Mouse (Mus musculus): ENCODE results near the gene 6330409D20Rik. TPM values are rescaled to one million over a fixed set of nuclear protein-coding genes. Genes with fewer than 3 reads are reported as not detected.
A peak's percentile ranks its signal among the peaks of the same experiment; 100 is the strongest.

6330409D20Rik gene
- polyA plus RNA-seq, 1 experiment from 2014 or later, result 0.43 TPM

GRCm38 (mm10) chr2:32732695-32733094 is 8.1 kb downstream of the 6330409D20Rik start:
- H3K9me3 ChIP-seq (ENCODE audit: control insufficient read depth, low read length), result no peaks in the 10 kb centered on the region
- H3K9ac ChIP-seq (ENCODE audit: low read length), result no peak overlapping the region
- WGBS, result 72% methylated on average over 6 of the region's 6 CpGs
- H3K27me3 ChIP-seq (ENCODE audit: control insufficient read depth, insufficient read depth, low read depth, low read length), result no peaks in the 10 kb centered on the region
- ATAC-seq (ENCODE audit: low read depth), result no peak
- H3K4me2 ChIP-seq (ENCODE audit: low read depth, low read length), result no peak overlapping the region
- H3K4me1 ChIP-seq (replicated peaks; ENCODE audit: control insufficient read depth, insufficient read depth, low read length), result peaks cover 13% of the 10 kb centered on the region
- no peak overlapping the region for H3K4me3 ChIP-seq (ENCODE audit: low read length)
- no peaks in the 10 kb centered on the region for H3K36me3 ChIP-seq (ENCODE audit: control insufficient read depth, insufficient read depth, low read length)
- H3K27ac ChIP-seq (ENCODE audit: low read length), result no peak overlapping the region

- no peaks in the 10 kb centered on the region for H3K36me3 ChIP-seq (ENCODE audit: control insufficient read depth, insufficient read depth, low read length)
- H3K9me3 ChIP-seq (ENCODE audit: control insufficient read depth, low read length), result no peaks in the 10 kb centered on the region
- no peak overlapping the region; the same call in 1 of the 2 replicates for H3K4me2 ChIP-seq (ENCODE audit: low read depth, low read length)
- 50% methylated on average over 4 of the region's 4 CpGs for WGBS
- H3K9ac ChIP-seq (ENCODE audit: low read length), result no peak overlapping the region
- peak overlapping the region; percentile 56 for H3K27ac ChIP-seq (ENCODE audit: low read length)
- ATAC-seq (ENCODE audit: low read depth), result no peak
- H3K4me3 ChIP-seq (ENCODE audit: low read length), result no peak overlapping the region
- H3K4me1 ChIP-seq (replicated peaks; ENCODE audit: control insufficient read depth, insufficient read depth, low read length), result peaks cover 13% of the 10 kb centered on the region
- no peaks in the 10 kb centered on the region for H3K27me3 ChIP-seq (ENCODE audit: control insufficient read depth, insufficient read depth, low read depth, low read length)
Observed at GRCm38 (mm10) chr2:32731911-32732310, 8.9 kb downstream of the 6330409D20Rik start.

- WGBS, result 8% methylated on average over 11 of the region's 11 CpGs
Observed at GRCm38 (mm10) chr2:32730854-32731253, 10.0 kb downstream of the 6330409D20Rik start.

GRCm38 (mm10) chr2:32729547-32729946 is 11.3 kb downstream of the 6330409D20Rik start:
- peak overlapping the region; percentile 88 for H3K27ac ChIP-seq (ENCODE audit: low read length)
- no peaks in the 10 kb centered on the region for H3K27me3 ChIP-seq (ENCODE audit: control insufficient read depth, insufficient read depth, low read depth, low read length)
- H3K9me3 ChIP-seq (ENCODE audit: control insufficient read depth, low read length), result no peaks in the 10 kb centered on the region
- peak overlapping the region; percentile 37; the same call in 1 of the 2 replicates for H3K9ac ChIP-seq (ENCODE audit: low read length)
- no peaks in the 10 kb centered on the region for H3K36me3 ChIP-seq (ENCODE audit: control insufficient read depth, insufficient read depth, low read length)
- H3K4me3 ChIP-seq (ENCODE audit: low read length), result peak overlapping the region; percentile 50
- H3K4me2 ChIP-seq (ENCODE audit: low read depth, low read length), result peak overlapping the region; percentile 57
- 71% methylated on average over 4 of the region's 4 CpGs for WGBS
- no peak for ATAC-seq (ENCODE audit: low read depth)
- peaks cover 16% of the 10 kb centered on the region for H3K4me1 ChIP-seq (replicated peaks; ENCODE audit: control insufficient read depth, insufficient read depth, low read length)

More at GRCm38 (mm10) chr2:32730854-32731253, 10.0 kb downstream of the 6330409D20Rik start:
- H3K9me3 ChIP-seq (ENCODE audit: control insufficient read depth, low read length), result no peaks in the 10 kb centered on the region
- H3K4me3 ChIP-seq (ENCODE audit: low read length), result peak overlapping the region; percentile 6
- no peaks in the 10 kb centered on the region for H3K36me3 ChIP-seq (ENCODE audit: control insufficient read depth, insufficient read depth, low read length)
- H3K4me2 ChIP-seq (ENCODE audit: low read depth, low read length), result peak overlapping the region; percentile 57
- peak; percentile 27; the same call in 1 of the 2 replicates for ATAC-seq (ENCODE audit: low read depth)
- H3K27me3 ChIP-seq (ENCODE audit: control insufficient read depth, insufficient read depth, low read depth, low read length), result no peaks in the 10 kb centered on the region
- H3K4me1 ChIP-seq (replicated peaks; ENCODE audit: control insufficient read depth, insufficient read depth, low read length), result peaks cover 13% of the 10 kb centered on the region
- H3K27ac ChIP-seq (ENCODE audit: low read length), result peak overlapping the region; percentile 88
- peak overlapping the region; percentile 36 for H3K9ac ChIP-seq (ENCODE audit: low read length)

- H3K9ac ChIP-seq (ENCODE audit: low read length), result peak overlapping the region; percentile 63
Observed at GRCm38 (mm10) chr2:32728463-32728862, 12.4 kb downstream of the 6330409D20Rik start.

GRCm38 (mm10) chr2:32727435-32727834 is 13.4 kb downstream of the 6330409D20Rik start:
- Histone ChIP-seq H3K4me3 (ENCODE audit: low read length) (peak overlapping the region; percentile 50), H3K9me3 (ENCODE audit: control insufficient read depth, low read length) (no peaks in the 10 kb centered on the region), H3K9ac (ENCODE audit: low read length) (peak overlapping the region; percentile 63), H3K27ac (ENCODE audit: low read length) (no peak overlapping the region; the same call in 1 of the 2 replicates), H3K36me3 (ENCODE audit: control insufficient read depth, insufficient read depth, low read length) (no peaks in the 10 kb centered on the region), H3K27me3 (ENCODE audit: control insufficient read depth, insufficient read depth, low read depth, low read length) (no peaks in the 10 kb centered on the region), H3K4me1 (replicated peaks; ENCODE audit: control insufficient read depth, insufficient read depth, low read length) (peaks cover 16% of the 10 kb centered on the region), H3K4me2 (ENCODE audit: low read depth, low read length) (peak overlapping the region; percentile 57)
- WGBS, result 1% methylated on average over 16 of the region's 16 CpGs
- ATAC-seq (ENCODE audit: low read depth), result peak; percentile 98

More at GRCm38 (mm10) chr2:32728463-32728862, 12.4 kb downstream of the 6330409D20Rik start:
- peak overlapping the region; percentile 57 for H3K4me2 ChIP-seq (ENCODE audit: low read depth, low read length)
- H3K27ac ChIP-seq (ENCODE audit: low read length), result peak overlapping the region; percentile 71
- no peaks in the 10 kb centered on the region for H3K27me3 ChIP-seq (ENCODE audit: control insufficient read depth, insufficient read depth, low read depth, low read length)
- H3K4me3 ChIP-seq (ENCODE audit: low read length), result peak overlapping the region; percentile 50
- ATAC-seq (ENCODE audit: low read depth), result 0 out of 2 replicates have a peak, but pooled peaks have one; percentile 8
- no peaks in the 10 kb centered on the region for H3K36me3 ChIP-seq (ENCODE audit: control insufficient read depth, insufficient read depth, low read length)
- no peaks in the 10 kb centered on the region for H3K9me3 ChIP-seq (ENCODE audit: control insufficient read depth, low read length)
- H3K4me1 ChIP-seq (replicated peaks; ENCODE audit: control insufficient read depth, insufficient read depth, low read length), result peaks cover 16% of the 10 kb centered on the region
- WGBS, result 38% methylated on average over 7 of the region's 7 CpGs

GRCm38 (mm10) chr2:32724832-32725790 is 15.7 kb downstream of the 6330409D20Rik start:
- WGBS, result 57% methylated on average over 16 of the region's 16 CpGs
- Histone ChIP-seq H3K9ac (ENCODE audit: low read length) (no peak overlapping the region), H3K36me3 (ENCODE audit: control insufficient read depth, insufficient read depth, low read length) (no peaks in the 10 kb centered on the region), H3K4me1 (replicated peaks; ENCODE audit: control insufficient read depth, insufficient read depth, low read length) (peaks cover 16% of the 10 kb centered on the region), H3K4me3 (ENCODE audit: low read length) (no peak overlapping the region), H3K27me3 (ENCODE audit: control insufficient read depth, insufficient read depth, low read depth, low read length) (no peaks in the 10 kb centered on the region), H3K27ac (ENCODE audit: low read length) (peak overlapping the region; percentile 54), H3K9me3 (ENCODE audit: control insufficient read depth, low read length) (no peaks in the 10 kb centered on the region), H3K4me2 (ENCODE audit: low read depth, low read length) (no peak overlapping the region)
- no peak for ATAC-seq (ENCODE audit: low read depth)

GRCm38 (mm10) chr2:32724149-32724548 is 16.7 kb downstream of the 6330409D20Rik start:
- no peak for ATAC-seq (ENCODE audit: low read depth)
- Histone ChIP-seq H3K4me2 (ENCODE audit: low read depth, low read length) (no peak overlapping the region), H3K4me1 (replicated peaks; ENCODE audit: control insufficient read depth, insufficient read depth, low read length) (peaks cover 15% of the 10 kb centered on the region), H3K4me3 (ENCODE audit: low read length) (no peak overlapping the region), H3K36me3 (ENCODE audit: control insufficient read depth, insufficient read depth, low read length) (no peaks in the 10 kb centered on the region), H3K27me3 (ENCODE audit: control insufficient read depth, insufficient read depth, low read depth, low read length) (no peaks in the 10 kb centered on the region), H3K27ac (ENCODE audit: low read length) (no peak overlapping the region), H3K9ac (ENCODE audit: low read length) (no peak overlapping the region), H3K9me3 (ENCODE audit: control insufficient read depth, low read length) (no peaks in the 10 kb centered on the region)
- WGBS, result 79% methylated on average over 4 of the region's 4 CpGs

- ATAC-seq (ENCODE audit: low read depth), result no peak
- H3K9me3 ChIP-seq (ENCODE audit: control insufficient read depth, low read length), result no peaks in the 10 kb centered on the region
- H3K27ac ChIP-seq (ENCODE audit: low read length), result no peak overlapping the region
- H3K27me3 ChIP-seq (ENCODE audit: control insufficient read depth, insufficient read depth, low read depth, low read length), result no peaks in the 10 kb centered on the region
- H3K36me3 ChIP-seq (ENCODE audit: control insufficient read depth, insufficient read depth, low read length), result no peaks in the 10 kb centered on the region
- peak overlapping the region; percentile 39; the same call in 1 of the 2 replicates for H3K4me2 ChIP-seq (ENCODE audit: low read depth, low read length)
- H3K4me1 ChIP-seq (replicated peaks; ENCODE audit: control insufficient read depth, insufficient read depth, low read length), result peaks cover 15% of the 10 kb centered on the region
- H3K4me3 ChIP-seq (ENCODE audit: low read length), result peak overlapping the region; percentile 38
- 38% methylated on average over 3 of the region's 3 CpGs for WGBS
- H3K9ac ChIP-seq (ENCODE audit: low read length), result no peak overlapping the region
Observed at GRCm38 (mm10) chr2:32722581-32722980, 18.2 kb downstream of the 6330409D20Rik start.

Measured in lung, embryonic 16.5 days (tissue).